Mouse (Mus musculus): ENCODE data around the gene Gm21988. TPM values are rescaled to one million over a fixed set of nuclear protein-coding genes. Genes with fewer than 3 reads are reported as not detected.

Gm21988 gene
- 3.3 TPM for polyA plus RNA-seq (2017; shearing (Covaris generic))

GRCm38 (mm10) chr11:70239541-70240279 is at the start of gene Gm21988, which contains the start of gene Rnasek:
TSS of gene Gm21988 (minus strand) at chr11:70239830.
TSS of gene Rnasek (minus strand) at chr11:70239842.

GRCm38 (mm10) chr11:70254931-70255531 is 15.4 kb upstream of the Gm21988 start, which contains the start of gene Alox12:
TSS of gene Alox12 (minus strand) at chr11:70255353.

GRCm38 (mm10) chr11:70237457-70238167 is 2.0 kb downstream of the Gm21988 start, which contains the start of gene 0610010K14Rik:
TSS of gene 0610010K14Rik (minus strand) at chr11:70237914.

GRCm38 (mm10) chr11:70229260-70230010 is 10.2 kb downstream of the Gm21988 start, which contains the start of gene Bcl6b:
TSS of gene Bcl6b (minus strand) at chr11:70229798.

GRCm38 (mm10) chr11:70220731-70221602 is 18.7 kb downstream of the Gm21988 start, which contains the start of gene Slc16a13:
TSS of gene Slc16a13 (minus strand) at chr11:70221064.

GRCm38 (mm10) chr11:70212423-70212822 is 27.2 kb downstream of the Gm21988 start, which contains the start of gene Slc16a11:
TSS of gene Slc16a11 (plus strand) at chr11:70212752.

Other genes with a start within 250 kb of the Gm21988 start
- 493 TPM for gene Gabarap, start 248.7 kb downstream of the Gm21988 start, polyA plus RNA-seq (2017; shearing (Covaris generic))
- gene Phf23, start 244.1 kb downstream of the Gm21988 start, polyA plus RNA-seq (2017; shearing (Covaris generic)), result 114 TPM
- gene Dvl2, start 239.2 kb downstream of the Gm21988 start, polyA plus RNA-seq (2017; shearing (Covaris generic)), result 19.7 TPM
- gene Acadvl, start 224.4 kb downstream of the Gm21988 start, polyA plus RNA-seq (2017; shearing (Covaris generic)), result 120 TPM
- gene Dlg4, start 222.9 kb downstream of the Gm21988 start, polyA plus RNA-seq (2017; shearing (Covaris generic)), result 9.4 TPM
- gene Asgr1, start 185.7 kb downstream of the Gm21988 start, polyA plus RNA-seq (2017; shearing (Covaris generic)), result not detected
- not detected for gene Asgr2, start 147.2 kb downstream of the Gm21988 start, polyA plus RNA-seq (2017; shearing (Covaris generic))
- gene Mgl2, start 109.5 kb downstream of the Gm21988 start, polyA plus RNA-seq (2017; shearing (Covaris generic)), result not detected
- not detected for gene Clec10a, start 83.6 kb downstream of the Gm21988 start, polyA plus RNA-seq (2017; shearing (Covaris generic))
- 0.24 TPM for gene Slc16a11, start 27.1 kb downstream of the Gm21988 start, polyA plus RNA-seq (2017; shearing (Covaris generic))
- 4.5 TPM for gene Slc16a13, start 18.8 kb downstream of the Gm21988 start, polyA plus RNA-seq (2017; shearing (Covaris generic))
- gene Bcl6b, start 10.0 kb downstream of the Gm21988 start, polyA plus RNA-seq (2017; shearing (Covaris generic)), result 0.29 TPM
- 187 TPM for gene 0610010K14Rik, start 1.9 kb downstream of the Gm21988 start, polyA plus RNA-seq (2017; shearing (Covaris generic))
- 281 TPM for gene Rnasek, start within 50 bp of the Gm21988 start, polyA plus RNA-seq (2017; shearing (Covaris generic))
- 0.27 TPM for gene Alox12, start 15.5 kb upstream of the Gm21988 start, polyA plus RNA-seq (2017; shearing (Covaris generic))
- not detected for gene Alox12e, start 82.8 kb upstream of the Gm21988 start, polyA plus RNA-seq (2017; shearing (Covaris generic))
- gene Alox15, start 112.2 kb upstream of the Gm21988 start, polyA plus RNA-seq (2017; shearing (Covaris generic)), result not detected
- 12.8 TPM for gene Pelp1, start 170.2 kb upstream of the Gm21988 start, polyA plus RNA-seq (2017; shearing (Covaris generic))
- 217 TPM for gene Arrb2, start 192.8 kb upstream of the Gm21988 start, polyA plus RNA-seq (2017; shearing (Covaris generic))
- 81.1 TPM for gene Med11, start 212.1 kb upstream of the Gm21988 start, polyA plus RNA-seq (2017; shearing (Covaris generic))
- not detected for gene Zmynd15, start 219.6 kb upstream of the Gm21988 start, polyA plus RNA-seq (2017; shearing (Covaris generic))
- 0.57 TPM for gene Cxcl16, start 220.2 kb upstream of the Gm21988 start, polyA plus RNA-seq (2017; shearing (Covaris generic))